Mouse (Mus musculus) adipocyte (in vitro differentiated cells): Measurements from ENCODE around the gene Rmi2.
"Not testable (repeated sequence)": the region's sequence is repeated elsewhere in the genome, so short reads cannot be mapped to it uniquely, and the experiment has no call there.

Experiments used
- DNase-seq: peaks from one replicate; pipeline ENCODE4 v3.0.0-alpha.2; 2016; ENCODE audit warnings: low spot score

Rmi2 gene

GRCm38 (mm10) chr16:10827766-10828460, 6.9 kb upstream of the Rmi2 start:
- DNase-seq, result no peak

- DNase-seq, result no peak
Measured at GRCm38 (mm10) chr16:10828461-10828805, 6.4 kb upstream of the Rmi2 start.

- no peak for DNase-seq
Measured at GRCm38 (mm10) chr16:10834542-10834910, 333 bp upstream of the Rmi2 start.

GRCm38 (mm10) chr16:10836388-10836787, 1.5 kb downstream of the Rmi2 start:
- DNase-seq, result no peak

GRCm38 (mm10) chr16:10837250-10837649, 2.4 kb downstream of the Rmi2 start:
- DNase-seq, result peak; percentile 50

- DNase-seq, result no peak
Measured at GRCm38 (mm10) chr16:10837903-10838302, 3.0 kb downstream of the Rmi2 start.

- DNase-seq, result peak; percentile 68
Measured at GRCm38 (mm10) chr16:10838487-10839245, 3.8 kb downstream of the Rmi2 start.

- DNase-seq, result no peak
Measured at GRCm38 (mm10) chr16:10840018-10840417, 5.2 kb downstream of the Rmi2 start.

- no peak for DNase-seq
Measured at GRCm38 (mm10) chr16:10842282-10842855, 7.5 kb downstream of the Rmi2 start.

- DNase-seq, result peak; percentile 59
Measured at GRCm38 (mm10) chr16:10843486-10844318, 8.8 kb downstream of the Rmi2 start.

GRCm38 (mm10) chr16:10844319-10844670, 9.4 kb downstream of the Rmi2 start:
- no peak for DNase-seq

GRCm38 (mm10) chr16:10845952-10846351, 11.1 kb downstream of the Rmi2 start:
- DNase-seq, result no peak

GRCm38 (mm10) chr16:10846503-10846902, 11.6 kb downstream of the Rmi2 start:
- DNase-seq, result peak; percentile 90

- peak; percentile 99 for DNase-seq
Measured at GRCm38 (mm10) chr16:10849965-10850861, 15.4 kb downstream of the Rmi2 start.

GRCm38 (mm10) chr16:10850905-10851304, 16.0 kb downstream of the Rmi2 start:
- DNase-seq, result no peak

- not testable (repeated sequence) for DNase-seq
Measured at GRCm38 (mm10) chr16:10852216-10852615, 17.4 kb downstream of the Rmi2 start.

GRCm38 (mm10) chr16:10859726-10860245, 24.9 kb downstream of the Rmi2 start:
- no peak for DNase-seq

GRCm38 (mm10) chr16:10861408-10861807, 26.5 kb downstream of the Rmi2 start:
- DNase-seq, result peak; percentile 95

- no peak for DNase-seq
Measured at GRCm38 (mm10) chr16:10864833-10865591, 30.2 kb downstream of the Rmi2 start.

GRCm38 (mm10) chr16:10865592-10865987, 30.7 kb downstream of the Rmi2 start:
- DNase-seq, result peak; percentile 86
